Mouse (Mus musculus): Measurements from ENCODE around the gene Hist1h2bf.

DNA sequence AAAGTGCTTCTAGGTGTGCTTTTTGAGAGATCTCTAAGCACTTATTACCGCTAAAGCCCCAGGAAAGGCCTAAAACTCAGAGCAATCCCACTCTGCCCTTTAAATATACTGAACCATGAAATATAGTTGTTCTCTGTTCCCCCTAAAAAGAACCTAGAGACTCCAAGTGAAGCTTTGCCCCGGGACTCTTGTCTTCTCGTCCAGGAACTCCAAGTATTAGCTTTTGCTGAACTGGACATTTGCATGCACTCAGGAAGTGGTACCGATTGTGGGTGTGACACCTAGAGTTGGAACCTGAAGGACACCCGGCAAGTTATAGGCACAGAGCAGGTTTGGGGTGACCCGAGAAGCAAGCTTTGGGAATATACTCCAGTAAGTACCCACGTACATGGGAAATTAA is 17.2 kb upstream of the Hist1h2bf start:
- TF ChIP-seq POLR2A (IDR thresholded peaks at IDR 0.05; ENCODE audit: borderline replicate concordance, extremely low read depth, low read depth, low read length), result no peak
- TF ChIP-seq CTCF (IDR thresholded peaks at IDR 0.05; ENCODE audit: insufficient read depth, low read length), result no peak
